Mouse (Mus musculus): Measurements from ENCODE around the gene Nme2. TPM values are rescaled to one million over a fixed set of nuclear protein-coding genes. Genes with fewer than 3 reads are reported as not detected.

The Nme2 gene
- total and polyA plus RNA-seq, 2 experiments from 2014 or later, result 139 to 286 TPM

DNA sequence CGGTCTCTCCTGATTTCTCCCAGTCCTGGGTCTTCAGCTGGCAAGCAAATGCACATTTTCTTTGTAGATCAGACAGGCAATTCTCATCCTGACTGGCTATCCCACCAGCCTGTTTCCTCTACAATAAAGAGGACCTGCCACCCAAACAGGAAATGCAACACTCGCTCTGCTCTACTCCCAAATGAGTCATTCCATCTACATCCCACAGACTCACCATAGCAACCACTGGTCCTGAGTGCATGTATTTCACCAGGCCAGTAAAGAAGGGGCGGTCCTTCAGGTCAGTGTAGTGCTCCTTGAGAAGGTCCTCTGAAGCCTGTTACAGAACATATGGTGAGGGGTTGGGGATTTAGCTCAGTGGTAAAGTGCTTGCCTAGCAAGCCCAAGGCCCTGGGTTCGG, 7.0 kb upstream of the Nme2 start:
- H3K4me3 ChIP-seq (ENCODE audit: low read depth, low read length), result no peak overlapping the region
- H3K9ac ChIP-seq (replicated peaks; ENCODE audit: low read length, poor library complexity, severe bottlenecking), result no peak overlapping the region
- no peak for DNase-seq (ENCODE audit: low spot score)
- WGBS, result 74% methylated on average over 4 of the region's 4 CpGs
- TF ChIP-seq CTCF (IDR thresholded peaks at IDR 0.05), result no peak
- no peaks in the 10 kb centered on the region for H3K4me1 ChIP-seq (ENCODE audit: insufficient read depth, low read length)
- no peak for ATAC-seq (ENCODE audit: low FRiP score)
- no peaks in the 10 kb centered on the region for H3K27me3 ChIP-seq (ENCODE audit: insufficient read depth, low read length)
- H3K27ac ChIP-seq (ENCODE audit: low read depth, low read length), result no peak overlapping the region
- no peaks in the 10 kb centered on the region for H3K9me3 ChIP-seq (ENCODE audit: low read length)
- peaks cover 43% of the 10 kb centered on the region for H3K36me3 ChIP-seq (ENCODE audit: insufficient read depth, low read length)
- no peak overlapping the region for H3K4me2 ChIP-seq (ENCODE audit: low read depth, low read length, poor library complexity, severe bottlenecking)

DNA sequence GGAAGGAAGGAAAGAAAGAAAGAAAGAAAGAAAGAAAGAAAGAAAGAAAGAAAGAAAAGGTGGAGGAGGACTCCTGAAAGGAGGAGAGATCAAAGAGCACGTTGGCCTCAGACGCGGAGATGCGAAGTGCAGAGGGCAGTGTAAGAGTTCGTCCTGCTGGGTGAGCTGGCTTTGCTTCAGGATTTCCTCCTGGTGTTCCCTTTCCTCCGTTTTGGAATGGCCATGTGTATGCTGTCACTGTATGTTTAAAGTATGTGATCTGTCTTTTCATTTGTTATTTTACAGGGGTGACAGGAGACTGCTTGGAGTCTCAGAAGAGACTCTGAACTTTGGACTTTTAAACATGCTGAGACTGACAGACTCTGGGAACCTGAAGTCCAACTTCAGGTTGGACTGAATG, 5.4 kb upstream of the Nme2 start:
- Histone ChIP-seq H3K4me3 (ENCODE audit: low read depth, low read length) (no peak overlapping the region), H3K4me1 (ENCODE audit: insufficient read depth, low read length) (no peaks in the 10 kb centered on the region), H3K9ac (replicated peaks; ENCODE audit: low read length, poor library complexity, severe bottlenecking) (no peak overlapping the region), H3K36me3 (ENCODE audit: insufficient read depth, low read length) (peaks cover 46% of the 10 kb centered on the region), H3K27me3 (ENCODE audit: insufficient read depth, low read length) (no peaks in the 10 kb centered on the region), H3K9me3 (ENCODE audit: low read length) (no peaks in the 10 kb centered on the region), H3K27ac (ENCODE audit: low read depth, low read length) (no peak overlapping the region), H3K4me2 (ENCODE audit: low read depth, low read length, poor library complexity, severe bottlenecking) (no peak overlapping the region)
- ATAC-seq (ENCODE audit: low FRiP score) (no peak), DNase-seq (ENCODE audit: low spot score) (no peak)
- WGBS, result 92% methylated on average over 6 of the region's 6 CpGs
- no peak for TF ChIP-seq CTCF (IDR thresholded peaks at IDR 0.05)

DNA sequence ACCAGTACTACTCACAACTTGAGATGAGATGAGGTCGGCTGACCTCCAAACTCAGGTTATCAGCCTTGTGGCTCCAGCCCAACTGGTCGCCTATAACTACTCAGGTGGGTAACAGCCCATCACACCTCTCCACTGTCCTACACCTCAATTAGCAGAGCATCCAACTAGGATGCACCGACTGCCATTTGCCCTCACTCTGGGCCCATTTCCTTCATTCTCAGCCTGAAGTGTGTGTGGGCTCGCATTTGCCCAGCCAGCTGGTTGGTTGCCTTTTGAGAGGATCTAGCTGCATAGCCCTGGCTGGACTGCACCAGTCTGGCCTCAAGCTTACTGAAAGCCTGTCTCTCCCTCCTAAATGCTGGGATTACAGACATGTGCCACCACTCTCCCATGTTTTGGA, 1.7 kb upstream of the Nme2 start:
- Histone ChIP-seq H3K9ac (replicated peaks; ENCODE audit: low read length, poor library complexity, severe bottlenecking) (no peak overlapping the region), H3K27ac (ENCODE audit: low read depth, low read length) (no peak overlapping the region), H3K9me3 (ENCODE audit: low read length) (no peaks in the 10 kb centered on the region), H3K4me2 (ENCODE audit: low read depth, low read length, poor library complexity, severe bottlenecking) (no peak overlapping the region), H3K36me3 (ENCODE audit: insufficient read depth, low read length) (peaks cover 26% of the 10 kb centered on the region), H3K27me3 (ENCODE audit: insufficient read depth, low read length) (no peaks in the 10 kb centered on the region), H3K4me1 (ENCODE audit: insufficient read depth, low read length) (no peaks in the 10 kb centered on the region; the same call in 1 of the 2 replicates), H3K4me3 (ENCODE audit: low read depth, low read length) (no peak overlapping the region)
- ATAC-seq (ENCODE audit: low FRiP score), result no peak
- DNase-seq (ENCODE audit: low spot score), result no peak
- TF ChIP-seq CTCF (IDR thresholded peaks at IDR 0.05), result no peak
- WGBS, result 85% methylated on average over 4 of the region's 4 CpGs

DNA sequence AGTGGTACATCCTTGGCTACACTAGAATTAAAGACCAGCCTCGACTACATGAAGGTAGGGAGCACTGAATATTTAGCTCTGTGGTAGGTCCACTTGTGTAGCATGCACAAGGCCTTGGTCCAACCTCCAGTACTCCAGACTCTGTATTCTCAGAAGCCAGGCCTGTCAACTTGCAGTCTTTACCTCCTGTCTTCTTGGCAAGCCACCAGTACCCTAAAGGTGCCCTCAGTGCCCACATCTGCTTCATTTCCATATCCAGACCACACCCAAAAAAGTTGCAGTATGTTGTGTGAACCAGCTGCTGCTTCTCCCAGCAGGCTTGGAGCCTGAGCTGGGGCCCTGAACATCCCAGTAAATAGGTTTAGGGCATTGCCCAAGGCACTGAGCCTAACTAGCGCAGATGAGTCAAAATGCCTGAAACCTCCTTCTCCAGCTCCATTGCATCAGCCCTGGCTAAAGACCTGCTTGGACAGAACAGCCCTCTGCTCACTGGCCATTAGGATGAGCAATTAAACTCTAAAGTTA, 1.0 kb upstream of the Nme2 start:
- no peak overlapping the region for H3K27ac ChIP-seq (ENCODE audit: low read depth, low read length)
- H3K36me3 ChIP-seq (ENCODE audit: insufficient read depth, low read length), result peaks cover 20% of the 10 kb centered on the region
- H3K27me3 ChIP-seq (ENCODE audit: insufficient read depth, low read length), result no peaks in the 10 kb centered on the region
- no peak for ATAC-seq (ENCODE audit: low FRiP score)
- DNase-seq (ENCODE audit: low spot score), result no peak
- no peaks in the 10 kb centered on the region; the same call in 1 of the 2 replicates for H3K4me1 ChIP-seq (ENCODE audit: insufficient read depth, low read length)
- 93% methylated on average over 2 of the region's 2 CpGs for WGBS
- no peak for TF ChIP-seq CTCF (IDR thresholded peaks at IDR 0.05)
- H3K9ac ChIP-seq (replicated peaks; ENCODE audit: low read length, poor library complexity, severe bottlenecking), result no peak overlapping the region
- H3K4me3 ChIP-seq (ENCODE audit: low read depth, low read length), result no peak overlapping the region
- H3K9me3 ChIP-seq (ENCODE audit: low read length), result no peaks in the 10 kb centered on the region
- H3K4me2 ChIP-seq (ENCODE audit: low read depth, low read length, poor library complexity, severe bottlenecking), result no peak overlapping the region

DNA sequence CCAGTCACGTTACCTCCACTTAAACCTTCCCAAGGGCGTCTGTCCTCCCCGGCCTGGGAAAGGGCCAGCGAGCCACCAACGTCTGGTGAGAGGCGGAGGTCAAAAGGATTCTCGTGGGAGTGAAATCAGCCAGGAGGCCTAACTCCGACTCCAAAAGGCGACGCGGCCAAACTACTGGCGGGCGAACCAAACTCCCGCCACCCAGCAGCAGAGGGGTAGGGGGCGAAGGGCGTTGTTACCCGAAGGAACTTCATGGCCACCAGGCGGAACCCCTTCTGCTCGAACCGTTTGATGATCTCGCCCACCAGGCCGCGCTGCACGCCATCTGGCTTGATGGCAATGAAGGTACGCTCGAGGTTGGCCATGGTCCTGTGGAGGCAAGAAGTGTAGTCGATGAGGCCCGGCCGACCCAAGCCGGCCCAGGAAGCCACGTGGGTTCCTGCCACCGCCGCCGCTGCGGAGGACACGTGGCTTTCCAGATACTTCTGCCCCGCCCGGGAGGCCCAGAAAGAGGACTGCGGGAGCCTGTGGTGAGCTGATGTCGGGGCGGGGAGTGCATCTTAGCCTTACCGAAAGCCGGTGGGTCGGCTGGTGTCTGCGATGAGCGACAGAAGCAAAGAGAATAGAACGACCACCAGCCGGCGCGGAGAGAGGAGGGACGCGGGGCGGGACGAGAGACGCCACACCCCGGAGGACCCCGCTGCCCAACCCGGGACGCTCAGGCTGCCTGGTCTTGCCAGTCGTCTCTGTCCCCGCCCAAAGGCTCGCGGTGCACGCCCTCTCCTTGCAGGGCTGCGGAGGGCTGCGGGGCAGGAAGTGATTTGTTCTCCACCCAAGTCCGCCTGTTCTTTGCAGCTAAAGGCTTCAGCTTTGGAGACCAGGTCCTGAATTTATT, 556 bp downstream of the Nme2 start:
- no peaks in the 10 kb centered on the region; the same call in 1 of the 2 replicates for H3K4me1 ChIP-seq (ENCODE audit: insufficient read depth, low read length)
- H3K4me3 ChIP-seq (ENCODE audit: low read depth, low read length), result peak overlapping the region; percentile 52
- H3K9ac ChIP-seq (replicated peaks; ENCODE audit: low read length, poor library complexity, severe bottlenecking), result peak overlapping the region; percentile 72
- peaks cover 17% of the 10 kb centered on the region for H3K36me3 ChIP-seq (ENCODE audit: insufficient read depth, low read length)
- 0% methylated on average over 64 of the region's 67 CpGs for WGBS
- DNase-seq (ENCODE audit: low spot score) (peak; percentile 89), ATAC-seq (ENCODE audit: low FRiP score) (peak; percentile 92)
- no peaks in the 10 kb centered on the region for H3K27me3 ChIP-seq (ENCODE audit: insufficient read depth, low read length)
- peak; percentile 64 for TF ChIP-seq CTCF (IDR thresholded peaks at IDR 0.05)
- H3K4me2 ChIP-seq (ENCODE audit: low read depth, low read length, poor library complexity, severe bottlenecking), result peak overlapping the region; percentile 85
- no peaks in the 10 kb centered on the region for H3K9me3 ChIP-seq (ENCODE audit: low read length)
- H3K27ac ChIP-seq (ENCODE audit: low read depth, low read length), result peak overlapping the region; percentile 66

DNA sequence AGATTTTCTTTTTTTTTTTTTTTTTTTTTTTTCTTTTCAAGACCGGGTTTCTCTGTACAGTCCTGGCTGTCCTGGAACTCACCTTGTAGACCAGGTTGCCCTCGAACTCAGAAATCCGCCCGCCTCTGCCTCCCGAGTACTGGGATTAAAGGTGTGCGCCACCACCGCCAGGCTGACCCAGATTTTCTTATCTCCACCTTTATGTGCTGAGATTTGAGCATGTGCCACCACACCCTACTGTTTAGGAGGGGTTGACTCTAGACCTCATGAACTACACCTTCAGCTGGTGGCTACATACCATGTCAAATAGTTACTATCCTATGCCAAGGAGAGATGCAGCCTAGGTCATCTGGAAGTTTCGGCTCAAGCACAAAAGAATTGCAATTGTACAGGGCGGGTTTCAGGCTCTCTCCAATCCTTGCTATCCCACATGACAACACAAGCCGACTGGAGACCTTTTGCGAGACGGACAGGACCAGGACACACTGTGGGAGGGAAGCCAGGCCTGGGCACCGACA, 1.3 kb downstream of the Nme2 start:
- Histone ChIP-seq H3K36me3 (ENCODE audit: insufficient read depth, low read length) (peaks cover 16% of the 10 kb centered on the region), H3K9ac (replicated peaks; ENCODE audit: low read length, poor library complexity, severe bottlenecking) (peak overlapping the region; percentile 72), H3K9me3 (ENCODE audit: low read length) (no peaks in the 10 kb centered on the region), H3K4me1 (ENCODE audit: insufficient read depth, low read length) (no peaks in the 10 kb centered on the region; the same call in 1 of the 2 replicates), H3K27ac (ENCODE audit: low read depth, low read length) (peak overlapping the region; percentile 66), H3K4me2 (ENCODE audit: low read depth, low read length, poor library complexity, severe bottlenecking) (peak overlapping the region; percentile 85), H3K27me3 (ENCODE audit: insufficient read depth, low read length) (no peaks in the 10 kb centered on the region), H3K4me3 (ENCODE audit: low read depth, low read length) (peak overlapping the region; percentile 52)
- peak; percentile 58; the same call in 1 of the 2 replicates for ATAC-seq (ENCODE audit: low FRiP score)
- WGBS, result 48% methylated on average over 13 of the region's 13 CpGs
- no peak for DNase-seq (ENCODE audit: low spot score)
- TF ChIP-seq CTCF (IDR thresholded peaks at IDR 0.05), result no peak
